Mouse (Mus musculus): Measurements from ENCODE around the gene Tomm40l.
"Not testable (repeated sequence)": the region's sequence is repeated elsewhere in the genome, so short reads cannot be mapped to it uniquely, and the experiment has no call there.

Gene Tomm40l

DNA sequence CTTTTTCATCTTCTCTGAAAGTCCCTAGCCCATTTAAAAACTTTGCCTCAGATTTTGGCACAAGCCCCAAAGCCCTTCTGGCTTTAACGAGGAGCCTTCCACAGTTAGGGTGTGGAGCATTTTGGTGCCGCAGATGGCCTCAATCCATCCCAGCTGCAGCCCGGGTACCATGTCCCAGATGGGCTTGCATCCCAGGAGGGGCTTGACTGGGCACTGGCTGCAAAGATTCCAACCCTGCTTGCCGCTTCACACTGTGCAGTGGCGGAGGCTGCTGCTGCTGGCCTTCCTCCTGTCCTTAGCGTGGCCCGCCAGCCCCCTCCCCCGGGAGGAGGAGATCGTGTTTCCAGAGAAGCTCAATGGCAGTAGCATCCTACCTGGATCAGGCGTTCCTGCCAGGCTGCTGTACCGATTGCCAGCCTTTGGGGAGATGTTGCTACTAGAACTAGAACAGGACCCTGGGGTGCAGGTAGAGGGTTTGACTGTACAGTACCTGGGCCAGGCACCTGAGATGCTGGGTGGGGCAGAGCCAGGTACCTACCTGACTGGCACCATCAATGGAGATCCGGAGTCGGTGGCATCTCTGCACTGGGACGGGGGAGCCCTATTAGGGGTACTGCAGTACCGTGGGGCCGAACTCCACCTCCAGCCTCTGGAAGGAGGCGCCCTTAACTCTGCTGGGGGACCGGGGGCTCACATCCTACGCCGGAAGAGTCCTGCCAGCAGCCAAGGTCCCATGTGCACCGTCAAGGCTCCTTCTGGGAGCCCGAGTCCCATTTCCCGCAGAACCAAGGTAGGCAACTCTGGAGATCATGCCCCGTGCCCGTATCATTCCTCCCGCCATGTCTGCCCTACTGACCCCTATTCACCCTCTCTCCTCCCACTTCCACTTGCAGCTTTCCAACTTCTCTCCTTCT is 28.6 kb upstream of the Tomm40l start, which contains the start of gene Ndufs2:
TSS of gene Ndufs2 (minus strand) at position 709 of the 914 bp plus-strand sequence.
- no peak for DNase-seq (ENCODE audit: low read depth)

DNA sequence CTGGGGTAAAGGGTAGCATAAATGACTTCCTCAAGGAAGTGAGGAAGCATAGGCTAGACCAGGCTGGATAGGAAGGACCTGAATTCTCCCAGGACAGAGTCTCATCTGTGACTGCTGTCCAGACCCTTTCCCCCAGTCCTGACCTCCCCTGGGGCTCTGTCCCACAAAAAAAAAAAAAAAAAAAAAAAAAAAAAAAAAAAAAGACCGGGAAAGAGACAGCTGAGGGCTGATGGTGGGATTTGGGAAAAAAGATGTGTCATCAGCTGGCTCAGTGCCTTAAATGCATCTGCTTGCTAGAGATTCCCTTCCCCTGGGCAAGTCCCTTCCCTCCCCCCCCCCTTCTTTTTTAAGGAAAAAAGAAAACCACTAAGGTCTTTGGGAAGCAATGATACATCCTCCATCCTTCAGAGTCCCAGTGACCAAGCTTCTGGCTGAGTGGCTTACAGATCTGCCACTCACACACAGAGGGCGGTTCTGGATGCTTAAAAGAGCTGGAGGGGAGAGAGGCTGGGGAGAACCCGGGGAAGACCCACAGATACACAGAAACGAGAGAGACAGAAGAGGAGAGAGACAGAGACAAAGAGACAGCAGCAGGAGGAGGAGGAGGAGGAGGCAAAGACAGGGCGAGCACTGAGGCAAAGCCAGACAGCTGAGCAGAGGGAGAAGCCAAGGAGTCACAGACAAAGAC is 27.7 kb upstream of the Tomm40l start, which contains the start of gene Adamts4:
TSS of gene Adamts4 (plus strand) at position 509 of the 688 bp plus-strand sequence.
- DNase-seq (ENCODE audit: low read depth) = no peak

DNA sequence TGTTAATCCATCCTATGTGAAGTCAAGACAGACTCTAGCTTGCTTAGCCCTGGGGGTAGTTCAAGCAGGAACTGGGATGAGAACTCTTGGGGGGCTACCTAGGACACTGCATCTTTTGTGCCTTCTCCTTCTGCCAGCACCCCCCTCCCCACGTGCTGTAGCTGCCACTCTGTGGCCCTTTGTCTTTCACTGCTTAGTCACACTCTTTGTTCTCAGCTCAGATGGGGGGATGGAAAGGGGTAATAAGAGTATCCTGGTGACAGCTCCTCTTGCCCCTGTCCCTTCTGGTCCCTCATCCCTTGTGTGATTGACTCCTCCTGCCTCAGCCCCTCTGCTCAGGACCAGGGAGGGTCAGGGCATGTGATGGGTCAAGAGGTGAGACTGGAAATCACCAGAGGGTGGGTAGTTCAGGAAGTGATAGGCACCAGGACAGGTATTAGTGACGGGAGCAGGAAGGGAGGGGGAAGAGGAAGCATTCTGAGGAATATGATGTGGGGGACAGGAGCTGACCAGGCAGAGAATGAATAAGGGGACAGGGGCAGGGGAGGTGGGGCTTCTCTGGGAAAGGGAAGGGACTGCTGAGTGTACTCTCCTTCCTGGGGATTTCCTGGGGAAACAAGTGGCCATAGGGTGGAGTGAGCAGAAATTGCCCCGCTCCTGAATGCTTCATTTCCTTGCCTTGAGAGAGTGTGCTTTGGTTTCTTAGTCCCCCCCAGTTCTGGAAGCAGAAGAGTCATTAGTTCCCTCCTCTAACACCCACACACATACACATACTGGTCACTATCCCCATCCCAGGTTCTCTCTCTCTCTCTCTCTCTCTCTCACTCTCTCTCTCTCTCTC is 26.3 kb upstream of the Tomm40l start:
- DNase-seq (ENCODE audit: low read depth) = no peak

DNA sequence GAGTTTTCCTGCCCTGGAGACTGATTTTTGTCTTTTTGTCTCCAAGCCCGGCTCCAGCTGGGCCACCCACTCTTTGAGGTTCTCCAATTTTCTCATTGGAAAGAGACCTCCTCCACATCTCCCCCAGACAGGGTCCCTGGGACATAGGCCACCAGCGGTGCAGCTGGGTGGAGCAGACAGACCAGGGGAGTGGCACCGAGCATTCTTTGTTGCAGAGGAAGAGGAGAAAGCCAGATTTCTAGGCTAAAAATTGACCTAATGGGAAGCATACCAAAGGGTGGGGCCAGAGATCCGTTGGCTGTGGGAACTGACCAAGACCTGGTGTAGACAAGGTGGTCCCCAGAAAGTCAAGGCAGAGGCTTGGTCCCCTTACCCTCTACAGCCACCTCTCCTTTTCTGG is 25.6 kb upstream of the Tomm40l start:
- DNase-seq (ENCODE audit: low read depth) = no peak

DNA sequence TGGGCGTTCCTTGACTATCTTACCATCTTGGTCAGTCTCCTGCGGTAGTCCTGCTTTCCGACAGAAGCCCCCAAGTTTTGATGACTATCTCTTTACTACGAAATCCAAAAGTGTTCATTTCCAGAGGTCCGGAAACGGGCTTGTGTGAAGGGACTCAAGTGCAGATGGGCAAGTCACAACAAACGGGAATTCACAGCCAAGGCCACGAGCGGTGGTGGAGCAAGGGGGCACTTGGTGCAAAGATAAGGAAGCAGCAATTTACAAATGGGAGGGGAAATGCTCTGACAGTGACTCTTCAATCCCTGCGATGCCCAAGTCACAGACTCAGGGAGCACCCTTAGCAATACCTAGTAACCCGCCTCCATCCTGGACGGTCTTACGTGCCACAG is 25.1 kb upstream of the Tomm40l start:
- DNase-seq (ENCODE audit: low read depth) = no peak

DNA sequence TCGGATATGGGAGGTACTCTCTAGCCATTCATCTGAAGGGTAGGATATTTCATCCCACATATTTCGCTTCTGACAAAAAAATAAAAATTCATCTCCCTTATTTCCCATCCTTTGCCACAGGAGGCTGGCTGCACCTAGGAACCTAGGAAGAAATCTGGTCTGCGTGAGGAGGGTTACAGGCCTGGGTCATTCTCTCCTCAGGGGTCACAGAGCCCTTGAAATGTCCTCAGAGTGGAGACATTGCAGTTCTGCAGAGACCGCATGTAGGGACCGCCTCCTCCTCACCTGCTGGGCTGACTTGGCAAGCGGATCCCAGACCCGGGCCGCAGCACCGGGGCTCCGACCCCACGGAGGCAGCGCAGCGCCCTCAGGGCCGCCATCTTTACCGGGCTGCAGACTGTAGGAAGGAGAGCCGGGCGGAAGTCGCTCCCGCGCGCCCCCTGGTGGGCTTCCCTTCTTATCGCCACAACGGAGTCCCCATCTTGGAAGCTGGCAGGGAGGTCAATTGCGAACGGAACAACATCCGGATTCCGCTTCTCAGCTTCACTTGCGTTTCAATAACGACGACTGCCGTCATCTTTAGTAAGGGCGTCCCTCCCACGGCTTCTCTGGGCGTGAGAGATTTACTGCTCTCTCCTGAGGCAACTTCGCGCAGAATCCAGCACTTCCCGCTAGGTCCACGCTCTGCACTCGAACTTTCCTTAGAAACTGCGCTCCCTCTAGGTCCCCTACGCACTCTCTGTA is 24.6 kb upstream of the Tomm40l start:
- DNase-seq (ENCODE audit: low read depth) = peak; percentile 99

DNA sequence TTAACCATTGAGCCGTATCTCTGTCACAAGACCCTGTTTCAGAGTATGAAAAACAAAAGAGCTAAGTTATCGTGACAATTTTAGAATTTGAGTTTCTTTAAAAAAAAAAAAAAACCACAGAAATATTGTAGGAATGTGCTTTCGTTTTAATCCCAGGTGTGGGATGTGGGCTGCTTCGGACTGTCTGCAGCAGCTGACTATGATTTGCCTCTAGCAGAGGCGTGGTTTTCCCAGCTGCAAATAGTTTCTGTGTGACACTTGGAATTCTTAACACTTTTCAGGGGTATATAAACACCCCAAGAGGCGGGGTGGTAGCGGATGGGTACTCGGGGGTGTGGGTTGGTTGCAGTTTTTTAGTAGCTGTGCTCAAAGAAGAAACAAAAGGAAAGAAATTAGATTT is 23.0 kb upstream of the Tomm40l start:
- DNase-seq (ENCODE audit: low read depth) = no peak

DNA sequence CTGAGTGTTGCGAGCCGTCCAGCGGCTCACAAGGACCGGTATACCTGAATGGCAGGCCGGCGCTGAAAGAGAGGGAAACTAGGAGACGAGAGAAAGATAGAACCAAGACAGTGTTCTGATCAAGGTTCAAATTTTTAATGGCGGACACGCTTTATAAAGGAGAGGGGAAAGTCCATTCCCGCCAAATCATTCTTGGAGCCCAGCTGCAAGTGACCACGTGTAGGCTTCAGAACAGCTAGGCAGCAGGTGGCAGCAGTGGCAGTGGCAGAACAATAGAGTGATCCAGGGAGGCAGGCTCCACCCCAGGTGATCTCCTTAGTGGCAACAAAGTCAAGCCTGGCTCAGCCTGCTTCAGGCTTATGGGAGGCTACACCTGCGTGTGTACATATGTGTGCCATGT is 19.6 kb upstream of the Tomm40l start:
- not testable (repeated sequence) for DNase-seq (ENCODE audit: low read depth)

DNA sequence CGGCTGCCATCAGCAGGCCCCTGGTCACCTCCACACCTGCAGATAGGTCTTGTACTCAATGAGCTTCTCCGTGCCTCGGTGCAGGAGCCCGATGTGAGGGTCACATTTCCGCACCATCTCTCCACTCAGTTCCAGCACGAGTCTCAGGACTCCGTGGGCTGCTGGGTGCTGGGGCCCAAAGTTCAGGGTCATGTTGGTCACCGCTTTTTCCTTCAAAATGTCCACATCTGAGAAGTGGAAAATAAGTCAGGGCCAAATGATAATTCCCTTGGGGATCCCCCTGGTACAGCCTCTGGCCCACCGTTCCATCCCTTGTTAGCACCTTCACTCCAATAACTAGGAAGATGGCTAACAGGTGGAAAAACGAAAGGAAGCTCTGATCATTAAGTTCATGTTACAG is 18.6 kb upstream of the Tomm40l start:
- no peak for DNase-seq (ENCODE audit: low read depth)

DNA sequence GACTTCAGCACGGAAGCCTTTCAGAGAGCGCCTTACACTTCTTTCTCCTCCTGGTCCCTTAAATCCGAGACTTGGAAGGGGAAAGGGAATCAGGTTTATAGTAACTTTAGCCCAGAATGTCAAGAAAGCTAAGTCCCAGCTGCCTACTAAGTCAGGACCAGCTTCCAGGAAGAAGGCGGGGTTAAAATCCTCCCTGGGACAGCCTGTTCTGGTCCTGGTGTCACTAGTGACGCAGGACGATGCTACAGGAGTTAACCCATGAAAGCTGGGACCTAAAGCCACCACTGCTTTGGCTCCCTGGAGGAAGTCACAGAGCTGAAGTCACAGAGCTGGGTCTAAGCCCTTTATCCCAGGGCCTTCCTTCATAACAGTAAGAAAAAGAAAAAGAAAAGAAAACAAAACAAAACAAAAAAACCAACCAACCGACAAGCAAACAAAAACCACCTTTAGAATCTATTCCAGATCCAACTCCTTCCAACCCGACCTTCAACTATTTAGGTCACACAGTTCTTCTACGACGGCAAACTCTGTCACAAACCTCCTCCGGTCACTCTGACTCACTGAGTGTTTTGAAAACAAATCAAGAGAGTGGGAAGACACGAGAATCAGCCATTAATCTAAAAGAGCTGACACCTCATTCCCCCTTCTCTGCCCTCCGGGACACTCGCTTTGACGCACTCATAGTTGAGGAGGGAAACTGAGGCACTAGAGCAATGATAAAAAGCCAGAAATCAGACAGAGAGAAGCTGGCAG is 17.9 kb upstream of the Tomm40l start:
- no peak for DNase-seq (ENCODE audit: low read depth)

DNA sequence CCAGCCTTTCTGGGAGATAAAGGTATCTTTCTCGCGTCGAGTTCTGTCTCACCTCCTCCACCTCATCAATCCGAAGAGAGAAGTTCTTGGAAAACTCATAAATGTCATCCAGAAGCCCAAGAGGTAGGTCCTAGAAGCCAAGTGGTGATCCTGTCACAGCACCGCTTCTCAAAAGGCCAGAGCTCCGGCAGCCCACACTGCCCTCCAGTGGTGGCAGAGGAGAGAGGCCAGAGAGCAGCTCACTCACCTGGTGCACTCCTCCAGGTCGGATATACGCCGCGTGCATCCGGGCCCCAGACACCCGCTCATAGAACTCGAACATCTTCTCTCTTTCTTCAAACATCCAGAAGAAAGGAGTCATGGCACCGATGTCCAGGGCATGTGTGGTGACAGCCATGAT is 16.1 kb upstream of the Tomm40l start:
- DNase-seq (ENCODE audit: low read depth) = peak; percentile 63

DNA sequence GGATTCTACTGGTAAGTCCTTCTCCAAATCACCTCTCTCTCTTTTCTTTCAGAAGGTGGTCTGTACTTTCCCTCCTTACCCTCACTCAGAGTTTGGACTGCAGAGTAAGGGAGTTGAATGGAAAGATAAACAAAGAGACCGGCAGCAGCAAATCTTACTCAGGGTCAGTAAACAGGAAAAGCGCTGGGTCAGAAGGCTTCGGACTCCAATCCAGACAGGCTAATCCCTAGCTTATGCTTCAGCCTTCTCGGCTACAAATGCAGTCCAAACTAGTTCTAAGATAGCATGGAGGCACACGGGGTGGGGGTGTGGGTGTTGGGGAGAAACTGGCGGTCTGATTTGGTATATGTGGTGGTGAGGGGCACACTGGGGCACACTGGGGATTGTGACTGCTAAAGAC is 15.1 kb upstream of the Tomm40l start:
- no peak for DNase-seq (ENCODE audit: low read depth)

DNA sequence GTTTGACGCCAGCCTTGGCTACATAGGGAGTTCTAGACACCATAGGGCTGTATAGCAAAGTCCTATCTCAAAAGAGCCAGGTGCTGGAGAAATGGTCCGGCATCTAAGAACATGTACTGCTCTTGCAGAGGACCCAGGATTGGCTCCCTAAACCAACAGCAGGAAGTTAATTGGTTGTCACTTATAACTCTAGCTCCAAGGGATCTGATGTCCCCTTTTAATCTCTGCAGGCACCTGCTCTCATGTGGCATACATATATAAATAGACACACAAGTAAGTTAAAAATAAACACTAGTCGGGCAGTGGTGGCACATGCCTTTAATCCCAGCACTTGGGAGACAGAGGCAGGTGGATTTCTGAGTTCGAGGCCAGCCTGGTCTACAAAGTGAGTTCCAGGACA is 13.5 kb upstream of the Tomm40l start:
- DNase-seq (ENCODE audit: low read depth) = no peak

DNA sequence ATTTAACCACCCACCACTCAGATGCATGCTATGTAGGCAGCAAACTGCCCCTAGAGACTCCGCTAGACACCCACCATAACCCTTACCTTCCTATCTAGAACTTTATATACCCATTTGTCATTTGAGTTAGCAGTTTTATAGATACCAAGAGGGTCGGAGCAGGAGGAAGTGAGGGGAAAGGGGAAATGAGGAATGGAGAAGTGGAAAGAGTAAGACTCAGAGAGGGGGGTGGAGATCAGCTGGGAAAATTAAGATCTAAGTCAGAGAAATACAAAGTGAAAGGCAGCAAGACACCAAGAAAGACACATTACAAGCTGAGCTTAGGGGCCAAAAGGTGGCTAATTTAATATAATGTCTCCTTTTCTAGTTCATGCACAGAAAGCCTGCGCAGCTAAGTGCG is 12.2 kb upstream of the Tomm40l start:
- DNase-seq (ENCODE audit: low read depth) = no peak

DNA sequence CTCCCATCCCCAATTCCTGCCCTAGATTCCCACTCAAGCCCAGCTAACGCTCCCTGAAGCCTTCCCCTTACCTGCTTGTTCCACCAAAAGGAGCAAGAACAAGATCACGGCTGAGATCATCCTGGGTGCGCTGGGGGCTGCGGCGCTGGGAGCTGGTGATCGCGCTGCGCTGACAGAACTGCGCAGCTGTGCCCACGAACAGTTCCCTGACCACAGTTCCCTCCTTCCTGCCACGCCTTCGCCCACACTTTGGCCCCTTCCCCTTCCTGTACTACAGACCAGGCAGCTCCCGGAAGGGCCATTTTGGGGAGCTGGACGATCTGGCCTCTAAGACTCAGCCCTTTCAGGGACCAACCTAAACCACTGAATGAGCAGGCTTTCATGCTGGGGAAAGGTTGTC is 11.8 kb upstream of the Tomm40l start, which contains the start of gene Fcer1g:
TSS of gene Fcer1g (minus strand) at position 240 of the 400 bp plus-strand sequence.
- no peak for DNase-seq (ENCODE audit: low read depth)

DNA sequence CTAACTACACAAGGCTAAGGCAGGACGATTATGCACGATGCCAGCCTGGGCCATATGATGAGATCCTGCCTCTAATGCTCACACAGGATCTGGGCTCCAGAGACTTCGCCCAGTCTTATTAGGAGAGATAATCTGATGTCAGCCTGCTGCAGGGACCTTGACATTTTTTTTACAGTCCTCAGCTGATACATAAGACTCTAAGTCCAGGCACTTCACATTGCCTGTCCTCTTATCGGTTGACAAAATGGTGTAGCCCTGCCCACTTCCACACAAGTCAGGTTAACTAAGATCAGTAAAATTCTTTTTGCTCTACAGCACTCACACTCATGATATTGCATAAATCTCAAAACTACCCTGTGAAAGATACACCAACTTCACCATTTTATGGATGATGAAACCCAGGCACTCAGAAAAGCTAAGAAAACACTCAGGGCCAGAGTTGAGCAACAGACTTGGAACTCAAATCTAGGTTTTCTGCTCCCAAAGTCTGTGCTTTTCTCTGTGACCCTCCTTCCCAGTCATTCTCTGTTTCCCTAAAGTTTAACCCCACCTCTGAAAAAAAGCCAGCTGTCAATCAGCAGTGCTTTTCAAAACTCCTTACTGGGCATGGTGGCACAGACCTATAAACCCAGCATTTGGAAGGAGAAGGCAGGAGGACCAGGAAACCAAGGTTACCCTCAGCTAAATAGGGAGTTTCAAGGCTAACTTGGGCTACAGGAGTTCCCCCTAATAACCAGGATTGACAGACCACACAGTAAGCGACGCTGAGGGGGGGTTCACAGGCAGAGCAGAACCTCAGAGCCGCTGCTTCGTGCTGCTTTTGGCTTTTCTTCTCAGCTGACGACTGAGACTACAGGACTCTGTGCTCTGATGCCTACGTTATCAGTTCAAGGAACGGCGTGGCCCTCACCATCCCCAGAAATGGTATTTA is 10.8 kb upstream of the Tomm40l start:
- no peak for DNase-seq (ENCODE audit: low read depth)

DNA sequence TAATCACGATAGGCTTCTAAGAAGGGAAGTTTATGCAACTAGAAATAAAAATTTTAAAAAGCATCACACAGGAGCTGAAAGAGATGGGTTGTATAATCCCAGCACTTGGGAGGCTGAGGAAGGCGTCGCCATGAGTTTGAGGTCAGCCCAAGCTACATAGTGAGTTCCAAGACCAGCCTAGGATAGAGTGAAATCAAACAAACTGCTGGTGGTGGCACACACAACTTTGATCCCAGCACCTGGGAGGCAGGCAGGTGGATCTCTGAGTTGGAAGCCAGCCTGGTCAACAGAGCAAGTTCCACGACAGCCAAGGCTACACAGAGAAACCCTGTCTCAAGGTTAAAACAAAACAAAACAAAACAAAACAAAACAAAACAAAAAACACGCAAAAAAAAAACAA is 10.0 kb upstream of the Tomm40l start:
- DNase-seq (ENCODE audit: low read depth) = no peak

DNA sequence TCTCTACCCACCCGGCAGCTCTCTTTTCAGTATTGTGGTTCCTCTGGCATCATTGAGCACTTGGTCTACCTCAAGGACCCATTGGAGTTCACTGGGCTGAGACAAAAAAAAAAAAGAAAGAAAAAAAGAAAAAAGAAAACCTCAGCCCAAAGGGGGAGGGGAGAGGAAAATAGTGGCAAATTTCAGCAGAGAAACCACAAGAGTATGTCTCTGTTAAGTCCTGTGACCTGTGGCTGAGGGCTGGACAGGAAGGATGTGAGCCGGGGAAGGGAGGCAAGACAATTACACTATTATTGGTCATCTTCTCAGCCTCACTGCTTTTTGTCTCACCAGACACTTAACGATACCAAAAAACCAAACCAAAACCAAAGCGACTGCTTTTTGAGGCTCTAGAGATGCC is 9.5 kb upstream of the Tomm40l start:
- DNase-seq (ENCODE audit: low read depth) = no peak

DNA sequence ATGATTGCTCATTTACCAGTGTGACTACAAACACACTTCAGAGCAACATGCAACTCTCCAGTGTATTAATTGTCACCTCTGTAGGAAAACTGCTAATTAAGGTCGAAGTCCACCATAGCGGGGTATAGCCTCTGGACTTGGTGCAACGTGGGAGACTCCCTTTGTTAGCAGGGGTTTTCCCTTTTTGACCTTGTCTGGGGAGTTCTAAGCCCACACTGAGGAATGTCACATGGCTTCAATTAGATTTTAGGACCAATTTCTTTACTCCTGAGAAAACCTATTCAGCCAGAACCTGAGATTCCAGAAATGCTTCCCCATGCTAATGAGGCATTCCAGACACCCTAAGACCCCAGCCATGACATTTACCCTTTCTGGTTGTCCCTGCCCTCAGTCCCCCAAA is 7.9 kb upstream of the Tomm40l start:
- no peak for DNase-seq (ENCODE audit: low read depth)

DNA sequence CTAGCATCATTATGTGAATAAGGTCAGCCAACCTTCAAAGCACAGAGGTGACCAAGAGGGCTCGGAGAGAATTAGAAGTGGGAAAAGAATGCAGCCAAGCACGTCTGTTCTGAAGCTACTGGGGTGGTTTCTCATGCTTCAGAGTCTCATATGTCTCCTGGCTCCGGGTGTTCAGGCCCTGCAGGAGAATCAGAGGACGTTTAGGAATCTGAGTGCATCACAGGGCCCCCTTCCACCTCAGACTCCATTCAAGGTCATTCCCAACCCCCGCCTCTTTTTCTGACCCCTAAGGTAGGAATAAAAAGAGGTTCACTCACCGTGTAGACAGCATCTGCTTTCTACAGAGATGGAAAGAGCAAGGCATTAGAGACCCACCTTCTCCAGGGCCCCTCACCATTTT is 7.4 kb upstream of the Tomm40l start:
- no peak for DNase-seq (ENCODE audit: low read depth)

Measured in naive thymus-derived CD4-positive, alpha-beta T cell, adult 2 months (primary cell).